Mouse (Mus musculus): Measurements from ENCODE around the gene Myh1. TPM values are rescaled to one million over a fixed set of nuclear protein-coding genes. Genes with fewer than 3 reads are reported as not detected.

The Myh1 gene
- polyA plus RNA-seq (2017; shearing (Covaris generic)), result under 1 TPM in 1 of 2 experiments, not detected in 1; 0.12 TPM

GRCm38 (mm10) chr11:67199752-67200151, at the start of gene Myh1:
Gene Myh1 (plus strand): TSS chr11:67200052.

GRCm38 (mm10) chr11:67170727-67171126, 29.1 kb upstream of the Myh1 start, which contains the start of gene Myh2:
Gene Myh2 (plus strand): TSS chr11:67171027.

GRCm38 (mm10) chr11:67237481-67238079, 37.7 kb downstream of the Myh1 start, which contains the start of gene Myh4:
Gene Myh4 (plus strand): TSS chr11:67238029.

Other genes with a start within 250 kb of the Myh1 start
- not detected for gene Tmem238l, start 243.4 kb upstream of the Myh1 start, polyA plus RNA-seq (2017; shearing (Covaris generic))
- under 1 TPM; 0.27 to 0.72 TPM for gene Tmem220, start 174.9 kb upstream of the Myh1 start, polyA plus RNA-seq (2017; shearing (Covaris generic))
- 10 to 100 TPM; 50.2 to 55.1 TPM for gene Adprm, start 147.5 kb upstream of the Myh1 start, polyA plus RNA-seq (2017; shearing (Covaris generic))
- gene Sco1, start 147.4 kb upstream of the Myh1 start, polyA plus RNA-seq (2017; shearing (Covaris generic)), result 10 to 100 TPM; 10.2 to 12.4 TPM
- gene Myh3, start 121.8 kb upstream of the Myh1 start, polyA plus RNA-seq (2017; shearing (Covaris generic)), result under 1 TPM; 0.10 to 0.44 TPM
- gene Myh2, start 29.0 kb upstream of the Myh1 start, polyA plus RNA-seq (2017; shearing (Covaris generic)), result under 1 TPM in 1 of 2 experiments, not detected in 1; 0.47 TPM
- under 1 TPM in 1 of 2 experiments, not detected in 1; 0.23 TPM for gene Myh4, start 38.0 kb downstream of the Myh1 start, polyA plus RNA-seq (2017; shearing (Covaris generic))
- under 1 TPM in 1 of 2 experiments, not detected in 1; 0.50 TPM for gene Myh8, start 77.1 kb downstream of the Myh1 start, polyA plus RNA-seq (2017; shearing (Covaris generic))
- gene Myh13, start 121.6 kb downstream of the Myh1 start, polyA plus RNA-seq (2017; shearing (Covaris generic)), result not detected

Measured in activated CD4-positive, CD25-positive, alpha-beta regulatory T cell (primary cell).